Mouse (Mus musculus) Patski (cell line): ENCODE measurements at regions not wholly inside any gene's neighbourhood (a gene's known extent, or its start where the extent isn't known, plus 50 kb on each side); places are given as distances from the start of the nearest gene placed in this dataset.

Source experiments
- ATAC-seq: fragments of 100-300 bp; one replicate; pipeline ENCODE4 v1.8.0; 2021
- CTCF ChIA-PET: fragments of 350-600 bp; sonication (Branson Sonifier 250); formaldehyde crosslinking; loops from one replicate; lab custom pipeline; 2022; ENCODE audit warnings: inconsistent platforms; lab: Charles Lee
- POLR2A ChIA-PET: fragments of 350-600 bp; sonication (Branson Sonifier 250); formaldehyde crosslinking; loops from one replicate; lab custom pipeline; 2022; ENCODE audit warnings: antibody characterized with exemption, inconsistent platforms; lab: Charles Lee
- DNase-seq: peaks from one replicate; pipeline ENCODE4 v3.0.0-alpha.2; 2011; ENCODE audit warnings: low read depth, low spot score
- H3K27me3 ChIP-seq: fragments of 371-371 bp; one replicate; pipeline ENCODE4 v1.5.1; 2021
- CTCF ChIP-seq: fragments of 100-300 bp; IDR thresholded peaks from one replicate; pipeline ENCODE4 v1.5.1; 2021
- in situ Hi-C: fragments of 300-500 bp; cut with MboI; formaldehyde crosslinking; loops from 3 replicates; pipeline ENCODE4 v1.11.1; 2018; ENCODE audit warnings: low pct_unique_long_range_greater_than_20kb, mixed read lengths

DNA sequence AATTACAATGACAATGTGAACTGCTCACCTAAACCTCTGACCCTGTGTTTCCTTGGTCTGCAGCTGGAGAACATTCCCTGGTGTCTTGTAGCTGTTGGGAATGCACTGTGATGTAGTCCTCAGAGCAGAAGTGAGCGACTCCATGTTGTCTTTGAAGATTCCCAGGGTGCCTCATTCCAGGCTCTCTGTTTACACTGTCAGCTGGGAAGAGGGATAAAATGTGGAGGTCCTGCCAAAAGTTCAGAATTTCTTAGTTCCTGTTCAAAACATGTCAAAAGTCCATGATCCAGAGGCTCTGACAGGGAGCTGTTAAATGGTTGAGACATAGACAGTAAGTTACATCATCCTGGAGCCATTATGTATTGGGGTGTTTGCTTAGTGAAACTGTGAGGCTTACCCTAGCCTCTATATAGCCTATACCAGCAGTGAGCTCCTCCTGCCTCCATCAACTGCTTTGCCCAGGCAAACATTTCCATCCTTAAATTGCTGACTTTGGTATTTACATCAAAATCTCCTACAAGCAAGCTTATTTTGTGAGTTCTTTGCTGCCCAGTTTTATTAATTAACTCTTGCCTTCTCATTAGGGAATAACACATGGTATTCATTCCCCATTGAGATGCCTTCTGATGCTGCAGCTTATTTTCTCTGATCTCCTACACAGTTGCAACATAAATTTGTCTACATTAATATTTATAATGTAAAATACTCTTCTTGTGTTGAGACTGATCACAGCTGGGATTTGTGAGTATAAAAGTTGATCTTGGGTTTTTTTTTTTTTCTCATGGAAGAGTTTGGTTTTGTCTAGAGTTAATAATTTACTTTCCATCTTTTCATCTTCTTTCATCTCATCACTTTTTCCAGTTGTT is 1170.2 kb downstream of the Sorcs3 start:
- ATAC-seq: no peak
- no peak for TF ChIP-seq CTCF
- peaks cover 4% of the 10 kb centered on the region for H3K27me3 ChIP-seq
- DNase-seq: no peak
- POLR2A ChIA-PET: no interaction called here
- CTCF ChIA-PET: interaction anchor here (1.4 to 1.6 kb wide), 3 partner anchors 12 to 210 kb away, joined by 4 read pairs; no protein-coding TSS in a partner anchor
- in situ Hi-C loops: no loop called here

DNA sequence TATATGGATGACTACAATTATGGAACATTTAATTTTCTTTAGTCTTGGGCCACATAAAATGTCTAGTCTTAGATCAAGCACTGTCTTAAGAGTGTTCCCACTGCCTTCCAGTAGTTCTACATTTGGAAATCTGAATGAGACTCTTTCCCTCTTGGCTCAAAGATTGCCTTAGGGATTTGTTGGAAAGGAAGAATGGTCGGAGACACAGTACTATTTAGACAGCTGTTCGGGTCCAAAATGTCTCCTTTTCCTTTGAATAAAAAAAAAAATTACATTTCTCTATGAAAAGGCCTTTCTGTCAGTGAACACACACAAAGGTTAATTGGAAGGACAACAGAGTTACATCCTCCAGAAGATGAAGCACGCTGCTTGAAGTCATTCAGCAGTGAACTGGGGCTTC is 1173.8 kb downstream of the Sorcs3 start:
- ChIA-PET POLR2A (no interaction called here), CTCF (no interaction called here)
- in situ Hi-C loops: no loop called here
- no peak for TF ChIP-seq CTCF
- no peaks in the 10 kb centered on the region for H3K27me3 ChIP-seq
- DNase-seq (no peak), ATAC-seq (no peak)

DNA sequence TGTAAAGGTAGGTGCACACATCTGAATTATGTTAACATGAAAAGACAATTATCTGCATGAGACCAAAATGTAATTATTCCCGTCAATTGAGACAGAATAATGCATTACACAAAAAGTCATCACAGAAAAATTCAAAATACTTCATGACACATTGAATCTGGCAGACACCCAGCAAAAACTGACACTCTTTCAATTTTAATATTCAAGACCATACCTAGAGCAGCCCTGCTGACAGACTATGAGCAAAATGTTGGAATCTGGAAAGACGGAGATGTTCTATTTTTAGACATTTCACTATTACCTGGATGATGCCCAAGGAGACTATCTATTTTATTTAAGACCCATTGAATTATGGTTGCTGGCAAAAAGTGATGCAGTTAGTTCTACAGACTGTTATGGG is 1190.4 kb downstream of the Sorcs3 start:
- POLR2A ChIA-PET: no interaction called here
- CTCF ChIA-PET: no interaction called here
- no peak for ATAC-seq

DNA sequence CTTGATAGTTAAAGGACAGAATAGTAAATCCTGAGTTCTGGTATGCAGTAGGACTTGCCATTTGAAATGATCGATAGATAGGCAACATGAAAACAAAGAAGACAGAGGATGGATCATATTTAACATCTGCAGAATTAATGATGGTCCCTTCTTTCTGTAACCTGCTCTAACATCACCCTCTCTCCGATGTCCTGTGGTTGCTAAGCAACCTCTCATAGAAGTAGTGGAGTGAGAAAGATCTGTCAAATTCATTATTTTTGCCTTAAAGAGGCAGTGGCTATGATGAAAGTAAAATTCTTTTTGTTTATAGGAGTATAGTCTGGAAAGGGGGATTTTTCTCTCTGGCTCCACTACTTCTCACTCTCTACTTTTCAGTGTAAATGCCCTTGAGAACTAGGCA is 1209.5 kb downstream of the Sorcs3 start:
- ChIA-PET POLR2A (no interaction called here), CTCF (no interaction called here)
- DNase-seq (no peak), ATAC-seq (no peak)
- peaks cover 5% of the 10 kb centered on the region for H3K27me3 ChIP-seq
- in situ Hi-C loops: no loop called here
- no peak for TF ChIP-seq CTCF

More for the DNA sequence above, 1190.4 kb downstream of the Sorcs3 start:
- DNase-seq: no peak
- peaks cover 9% of the 10 kb centered on the region for H3K27me3 ChIP-seq
- in situ Hi-C loops: no loop called here
- TF ChIP-seq CTCF: no peak

DNA sequence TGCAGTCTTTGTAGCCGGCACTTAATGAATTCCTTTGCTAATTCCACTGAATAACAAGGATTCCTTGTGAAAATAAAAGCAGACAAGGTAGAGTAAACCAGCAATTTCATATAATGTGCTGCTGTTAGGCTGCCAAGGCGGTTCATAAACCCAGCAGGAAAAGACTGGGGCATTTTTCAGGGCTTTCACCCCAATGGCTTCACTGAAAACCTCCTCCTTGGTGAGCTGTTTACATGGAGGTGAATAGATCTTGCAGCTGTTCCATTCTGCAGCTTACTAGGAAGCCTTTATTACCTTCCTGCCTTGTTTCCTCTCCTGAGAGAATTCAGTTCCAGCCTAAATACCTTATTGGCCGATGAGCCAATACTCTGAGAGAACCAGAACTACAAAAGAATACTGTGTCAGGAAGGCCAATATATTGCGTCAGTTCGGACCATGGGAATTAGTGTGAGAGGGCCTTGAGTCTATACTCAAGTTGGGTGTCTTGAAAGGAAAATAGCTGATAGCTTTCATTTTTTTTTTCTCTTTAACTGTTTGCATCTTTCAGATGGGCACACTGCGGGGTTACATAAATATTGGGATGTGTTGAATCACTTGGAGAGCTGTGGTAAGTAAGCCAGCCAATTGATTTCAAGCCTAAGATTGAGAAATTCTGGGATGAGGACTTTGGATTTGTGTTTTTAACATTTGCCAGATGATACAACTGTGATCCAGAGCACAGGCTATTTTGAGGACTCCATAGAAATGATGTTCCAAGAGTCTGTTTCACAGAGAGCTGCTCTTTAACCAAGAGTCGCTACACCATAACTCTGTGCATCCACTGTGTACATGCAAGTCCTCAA is 1217.5 kb downstream of the Sorcs3 start:
- no peak for TF ChIP-seq CTCF
- no peak for ATAC-seq

More for the DNA sequence above, 1217.5 kb downstream of the Sorcs3 start:
- ChIA-PET CTCF (interaction anchor here (1.7 kb wide), 1 partner anchor 13 kb away, joined by 4 read pairs; no protein-coding TSS in a partner anchor), POLR2A (no interaction called here)
- in situ Hi-C loops: no loop called here
- H3K27me3 ChIP-seq: peaks cover 5% of the 10 kb centered on the region
- no peak for DNase-seq
